ENCODE assay signal across 10 mouse cellular contexts in the genomic region with DNA sequence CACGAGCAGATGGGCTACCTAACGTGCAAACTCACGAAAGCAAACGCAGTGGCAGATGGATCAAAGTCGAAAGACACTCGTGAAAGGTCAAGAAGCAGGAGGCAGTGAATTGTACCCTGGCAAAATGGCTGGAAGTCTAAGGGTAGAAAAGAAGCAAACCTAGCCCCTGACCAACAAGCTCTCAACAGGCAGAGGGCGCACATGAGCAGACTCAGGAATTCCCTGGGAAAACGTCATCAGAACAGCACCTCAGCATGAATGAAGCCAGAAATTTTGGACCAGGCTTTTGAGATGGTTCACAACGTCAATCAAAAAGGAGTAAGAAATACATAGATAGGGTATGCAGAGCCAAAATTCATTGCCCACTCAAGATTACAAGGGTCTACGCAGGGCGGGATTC. TPM values are rescaled to one million over a fixed set of nuclear protein-coding genes. Genes with fewer than 3 reads are reported as not detected.
A peak's percentile ranks its signal among the peaks of the same experiment; 100 is the strongest.
DNase-seq lines count a peak whose midpoint lies in the region; ATAC-seq and TF ChIP-seq lines count a peak whose summit lies in the region.
"Not testable (repeated sequence)": the region's sequence is repeated elsewhere in the genome, so short reads cannot be mapped to it uniquely, and the experiment has no call there.
"Had no signal": no experiment of that assay in that cellular context is flagged by ENCODE, and none has a peak within 500 bp of the region (broad histone marks: within the 10 kb centered on the region; RNA-seq: fewer than 3 reads in every experiment).

No protein-coding gene starts in this region.

- not testable (repeated sequence) for H3K36me3 ChIP-seq in hindbrain, embryonic 15.5 days; limb, embryonic 14.5 days (ENCODE audit: control insufficient read depth, insufficient read depth, low read length); midbrain, embryonic 13.5 days; stomach, postnatal 0 days (ENCODE audit: control insufficient read depth, insufficient read depth, low read length)

- WGBS in hindbrain, embryonic 15.5 days, result 6% methylated on average over 7 of the region's 11 CpGs
- WGBS in limb, embryonic 14.5 days, result 5% methylated on average over 5 of the region's 11 CpGs
- WGBS in midbrain, embryonic 13.5 days, result 8% methylated on average over 7 of the region's 11 CpGs
- 19% methylated on average over 4 of the region's 11 CpGs for WGBS in stomach, postnatal 0 days

- peak; percentile 12 for TF ChIP-seq CTCF in Patski (IDR thresholded peaks at IDR 0.05)
- peak; percentile 67 for TF ChIP-seq CTCF in stomach, postnatal 0 days (IDR thresholded peaks at IDR 0.05; ENCODE audit: low read depth)

- not testable (repeated sequence) for H3K9ac ChIP-seq in hindbrain, embryonic 15.5 days; limb, embryonic 14.5 days (ENCODE audit: low read depth, low read length, severe bottlenecking); midbrain, embryonic 13.5 days (replicated peaks); stomach, postnatal 0 days (ENCODE audit: low read length)

- peak overlapping the region; percentile 19; the same call in 1 of the 2 replicates for H3K4me3 ChIP-seq in hindbrain, embryonic 15.5 days
- not testable (repeated sequence) for H3K4me3 ChIP-seq in limb, embryonic 14.5 days (replicated peaks; ENCODE audit: low read length); midbrain, embryonic 13.5 days (replicated peaks); stomach, postnatal 0 days (ENCODE audit: low read depth, low read length)

- CTCF ChIA-PET in Patski (lab: Charles Lee), result not testable (repeated sequence)

- H3K27ac ChIP-seq in hindbrain, embryonic 15.5 days (replicated peaks); limb, embryonic 14.5 days (replicated peaks; ENCODE audit: low read depth, low read length); midbrain, embryonic 13.5 days; stomach, postnatal 0 days (replicated peaks): not testable (repeated sequence)

- not testable (repeated sequence) for ATAC-seq in Patski; hindbrain, embryonic 15.5 days (ENCODE audit: low FRiP score, low read depth); limb, embryonic 14.5 days (ENCODE audit: low FRiP score, low read depth); midbrain, embryonic 13.5 days; stomach, postnatal 0 days (ENCODE audit: low FRiP score, low TSS enrichment)

- POLR2A ChIA-PET in Patski (lab: Charles Lee), result not testable (repeated sequence)

- peak overlapping the region; percentile 41 for H3K4me2 ChIP-seq in hindbrain, embryonic 15.5 days
- H3K4me2 ChIP-seq in limb, embryonic 14.5 days (replicated peaks; ENCODE audit: low read depth, low read length, severe bottlenecking); stomach, postnatal 0 days (replicated peaks; ENCODE audit: low read depth): not testable (repeated sequence)
- peak overlapping the region; percentile 32 for H3K4me2 ChIP-seq in midbrain, embryonic 13.5 days (replicated peaks)

- H3K27me3 ChIP-seq in Patski; hindbrain, embryonic 15.5 days; limb, embryonic 14.5 days (ENCODE audit: control insufficient read depth, insufficient read depth, low read length); midbrain, embryonic 13.5 days; stomach, postnatal 0 days (ENCODE audit: control insufficient read depth, insufficient read depth, low read length): not testable (repeated sequence)

- in situ Hi-C loops in Patski (cut with MboI; ENCODE audit: low pct_unique_long_range_greater_than_20kb), result not testable (repeated sequence)

- not testable (repeated sequence) for H3K4me1 ChIP-seq in hindbrain, embryonic 15.5 days (replicated peaks); limb, embryonic 14.5 days (ENCODE audit: control insufficient read depth, insufficient read depth, low read length); midbrain, embryonic 13.5 days (replicated peaks); stomach, postnatal 0 days (replicated peaks; ENCODE audit: control insufficient read depth, insufficient read depth)

- not testable (repeated sequence) for H3K9me3 ChIP-seq in hindbrain, embryonic 15.5 days; limb, embryonic 14.5 days (ENCODE audit: control insufficient read depth, low read length); midbrain, embryonic 13.5 days; stomach, postnatal 0 days (ENCODE audit: control insufficient read depth, low read length)

- TF ChIP-seq EP300 in stomach, postnatal 0 days (optimal IDR thresholded peaks at IDR 0.05), result not testable (repeated sequence)

- TF ChIP-seq POLR2A in limb, embryonic 14.5 days (IDR thresholded peaks at IDR 0.05; ENCODE audit: borderline replicate concordance, extremely low read depth, insufficient read depth, insufficient read length), result not testable (repeated sequence)

- DNase-seq in Patski (ENCODE audit: low read depth, low spot score), result not testable (repeated sequence)
- peak; percentile 41 to 43 for DNase-seq in cerebellum, postnatal 36 days
- DNase-seq in forelimb bud, embryonic 11.5 days (ENCODE audit: low read depth, low spot score), result peak; percentile 0
- peak; percentile 42 for DNase-seq in layer of hippocampus, adult 11-12 months (ENCODE audit: low spot score)
- peak; percentile 51 for DNase-seq in limb, embryonic 14.5 days (ENCODE audit: low spot score)
- peak; percentile 42 for DNase-seq in stomach, postnatal 0 days (ENCODE audit: low spot score)

RNA-seq across cellular contexts. Expression of a gene that starts 1.0 kb away (rescaled TPM):
- not detected for polyA plus RNA-seq in Patski (2021)
- polyA plus RNA-seq in hindbrain, embryonic 15.5 days (2015; fragmentation: Nextera tagmentation; extraction: Ambion mirVana), result 1.3 and 1.6 TPM in 2 replicates
- 0.06 TPM in 2 replicates for polyA plus RNA-seq in limb, embryonic 14.5 days (2012; rRNA removed)
- 0.36 TPM in 1 of 2 replicates, not detected in the other for polyA plus RNA-seq in limb, embryonic 14.5 days (2014; fragmentation: Nextera tagmentation; extraction: Ambion mirVana)
- 0.62 and 0.65 TPM in 2 replicates for polyA plus RNA-seq in midbrain, embryonic 13.5 days (2015; fragmentation: Nextera tagmentation; extraction: Ambion mirVana)
- 0.11 and 0.25 TPM in 2 replicates for polyA plus RNA-seq in stomach, postnatal 0 days (2015; fragmentation: Nextera tagmentation; extraction: Ambion mirVana)
- polyA plus RNA-seq: heart, embryonic 11.5 days had no signal

RNA-seq across cellular contexts. Expression of a gene that starts 49.0 kb away (rescaled TPM):
- polyA plus RNA-seq in Patski (2021), result not detected
- polyA plus RNA-seq in hindbrain, embryonic 15.5 days (2015; fragmentation: Nextera tagmentation; extraction: Ambion mirVana), result not detected in 2 replicates
- polyA plus RNA-seq in limb, embryonic 14.5 days (2012; rRNA removed), result not detected in 2 replicates
- not detected in 2 replicates for polyA plus RNA-seq in limb, embryonic 14.5 days (2014; fragmentation: Nextera tagmentation; extraction: Ambion mirVana)
- polyA plus RNA-seq in midbrain, embryonic 13.5 days (2015; fragmentation: Nextera tagmentation; extraction: Ambion mirVana), result not detected in 2 replicates
- polyA plus RNA-seq in stomach, postnatal 0 days (2015; fragmentation: Nextera tagmentation; extraction: Ambion mirVana), result not detected in 2 replicates
- polyA plus RNA-seq: heart, embryonic 11.5 days; stomach, embryonic 15.5 days had no signal
